Mouse (Mus musculus) ES-CJ7 (cell line): ENCODE measurements around the gene Rabep2.

Experiments used
- DNase-seq: peaks from one replicate; pipeline ENCODE4 v3.0.0; 2011; ENCODE audit warnings: low read depth, low spot score

The Rabep2 gene

GRCm38 (mm10) chr7:126434726-126435125, 6.2 kb downstream of the Rabep2 start:
- no peak for DNase-seq

GRCm38 (mm10) chr7:126435801-126436200, 7.2 kb downstream of the Rabep2 start:
- peak; percentile 51 for DNase-seq

DNA sequence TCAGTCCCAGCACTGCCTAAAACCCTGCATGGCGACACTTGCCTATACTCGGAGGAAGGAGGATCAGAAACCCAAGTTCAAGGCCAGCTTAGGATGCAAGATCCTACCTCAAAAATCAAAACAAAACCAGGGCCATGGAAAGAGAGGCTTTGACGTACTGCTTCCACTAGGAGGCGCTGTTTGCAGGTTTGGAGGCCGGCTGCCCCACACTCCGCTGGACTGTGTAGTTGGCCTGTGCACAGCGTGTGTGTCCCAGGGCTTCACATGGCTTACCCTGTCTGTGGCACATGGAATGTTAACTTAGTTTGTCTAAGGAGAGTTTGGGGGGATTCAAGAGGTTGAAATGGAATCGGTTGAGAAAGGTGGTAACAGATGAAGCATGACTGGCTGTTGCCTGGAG, 8.3 kb downstream of the Rabep2 start:
- DNase-seq = peak; percentile 62

- DNase-seq = no peak
Measured at GRCm38 (mm10) chr7:126440134-126440533, 11.6 kb downstream of the Rabep2 start.

DNA sequence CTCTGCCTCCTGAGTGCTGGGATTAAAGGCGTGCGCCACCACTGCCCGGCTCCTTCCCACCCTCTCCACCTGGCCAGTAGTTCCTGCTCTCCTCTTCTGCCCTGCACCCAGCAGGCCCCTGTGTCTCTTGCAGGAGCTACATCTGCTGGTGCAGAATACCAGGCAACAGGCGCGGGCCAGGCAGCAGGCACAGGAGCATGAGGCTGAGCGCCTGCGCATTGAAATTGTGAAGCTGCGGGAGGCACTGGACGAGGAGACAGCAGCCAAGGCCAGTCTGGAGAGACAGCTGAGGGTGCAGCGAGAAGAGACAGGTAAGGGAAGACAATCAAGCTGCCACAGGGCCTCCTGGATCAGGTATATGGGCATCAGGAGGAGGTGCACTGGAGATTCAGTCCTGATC, 15.4 kb downstream of the Rabep2 start:
- DNase-seq = no peak

DNA sequence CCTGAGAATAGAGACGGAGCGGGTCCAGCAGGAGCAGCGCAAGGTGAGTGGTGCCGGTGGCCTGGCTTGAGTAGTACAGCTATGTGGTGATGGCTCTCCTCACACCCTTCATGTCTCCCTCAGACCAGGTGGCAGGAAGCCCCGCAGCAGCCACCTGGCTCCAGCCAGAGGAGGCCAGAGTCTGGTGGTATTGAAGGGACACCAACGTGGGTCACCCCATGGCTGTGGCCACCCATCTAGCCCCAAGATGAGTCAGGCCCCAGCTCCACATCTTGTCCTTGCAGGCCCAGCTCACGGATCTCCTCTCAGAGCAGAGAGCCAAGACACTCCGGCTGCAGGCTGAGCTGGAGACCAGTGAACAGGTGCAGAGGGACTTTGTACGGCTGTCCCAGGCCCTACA, 16.0 kb downstream of the Rabep2 start:
- DNase-seq = no peak

- no peak for DNase-seq
Measured at GRCm38 (mm10) chr7:126445104-126445815, 16.7 kb downstream of the Rabep2 start.

GRCm38 (mm10) chr7:126446217-126446616, 17.7 kb downstream of the Rabep2 start:
- no peak for DNase-seq

DNA sequence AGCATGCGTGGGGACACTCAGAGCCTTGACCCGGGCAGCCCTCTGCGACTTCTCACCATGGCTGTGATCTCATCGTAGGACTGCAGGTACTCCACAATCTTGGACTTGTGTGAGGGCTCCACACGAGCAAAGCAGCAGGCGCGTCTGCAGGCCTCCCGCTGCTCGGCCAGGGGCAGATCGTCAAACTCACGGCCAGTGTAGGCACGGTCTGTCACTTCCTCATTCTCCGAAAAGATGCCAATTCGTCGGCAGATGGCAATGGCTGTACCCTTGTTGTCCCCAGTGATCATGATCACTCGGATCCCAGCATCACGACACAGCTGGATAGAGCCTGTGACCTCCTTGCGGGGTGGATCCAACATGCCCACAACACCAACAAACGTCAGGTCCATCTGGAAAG, 19.9 kb downstream of the Rabep2 start:
- DNase-seq = no peak

DNA sequence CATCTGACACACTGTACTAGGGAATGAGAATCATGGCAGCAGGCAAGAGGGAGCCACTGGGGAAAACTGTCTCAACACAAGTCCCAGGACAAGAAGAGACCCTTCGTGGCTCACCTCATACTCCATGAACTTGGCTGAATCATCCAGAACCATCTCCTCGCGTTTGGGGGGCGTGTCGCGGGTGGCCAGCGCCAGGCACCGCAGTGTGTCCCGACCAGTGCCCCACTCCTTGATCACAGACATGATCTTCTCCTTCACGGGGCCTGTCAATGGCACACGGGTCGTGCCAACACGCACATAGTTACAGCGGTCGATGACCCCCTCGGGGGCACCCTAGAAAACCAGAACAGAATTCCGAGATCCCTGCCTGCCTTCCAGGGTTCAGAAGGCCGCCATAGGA, 21.4 kb downstream of the Rabep2 start:
- DNase-seq = no peak

- DNase-seq = no peak
Measured at GRCm38 (mm10) chr7:126450641-126451040, 22.1 kb downstream of the Rabep2 start.

DNA sequence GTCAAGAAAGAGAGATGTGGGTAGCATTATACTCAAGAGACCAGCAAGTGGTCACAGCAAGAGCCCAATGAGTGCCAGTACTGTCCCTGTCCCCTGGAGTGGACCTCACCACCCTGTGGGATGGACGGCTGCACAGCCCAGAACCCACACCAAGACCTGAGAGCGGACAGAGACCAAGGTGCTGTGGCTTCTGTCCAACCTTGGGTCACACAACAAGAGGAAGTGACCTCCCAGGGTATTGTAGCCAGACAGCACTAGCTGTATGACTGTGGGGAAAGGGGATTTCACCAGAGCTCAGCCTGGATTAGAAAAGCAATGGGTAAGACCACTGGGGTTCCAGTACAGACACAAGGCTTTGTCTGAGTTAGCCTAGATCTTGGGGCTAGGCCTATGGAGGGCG, 23.7 kb downstream of the Rabep2 start:
- DNase-seq = no peak

DNA sequence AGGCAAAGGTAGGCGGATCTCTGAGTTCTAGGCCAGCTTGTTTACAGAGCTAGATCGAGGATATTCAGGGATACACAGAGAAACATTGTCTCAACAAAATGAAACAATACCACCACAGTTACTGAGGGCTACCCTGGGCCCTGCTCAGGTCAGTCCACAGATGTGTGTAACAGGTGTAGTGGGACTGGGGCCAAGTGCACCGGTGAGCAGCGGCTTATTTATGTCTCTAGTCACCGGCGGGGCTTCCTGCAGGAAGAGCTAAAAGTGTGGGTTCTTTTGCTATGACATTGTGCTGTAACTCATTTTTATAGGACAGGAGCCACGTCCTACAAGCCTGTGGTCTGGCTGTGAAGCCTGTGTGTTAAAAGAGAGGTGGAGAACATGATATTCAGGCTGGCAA, 25.3 kb downstream of the Rabep2 start:
- no peak for DNase-seq

DNA sequence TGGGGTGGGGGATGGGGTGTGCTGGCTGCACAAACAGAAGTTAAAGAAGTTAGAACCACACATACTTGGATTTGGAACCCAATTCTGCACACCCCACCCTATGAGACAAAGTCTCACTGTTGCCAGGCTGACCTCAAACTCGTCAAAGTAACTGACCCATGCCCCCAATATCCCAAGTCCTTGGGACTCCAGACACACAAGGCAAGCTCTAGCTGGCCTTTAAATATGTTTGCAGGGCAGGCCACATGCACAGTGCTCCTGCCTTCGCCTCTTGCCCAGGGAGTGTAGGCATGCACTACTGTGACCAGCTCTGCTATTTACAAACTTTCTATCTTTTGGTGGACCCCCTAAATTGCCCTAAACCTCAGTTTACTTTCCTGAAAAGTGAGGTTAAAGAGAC, 26.7 kb downstream of the Rabep2 start:
- DNase-seq = no peak

DNA sequence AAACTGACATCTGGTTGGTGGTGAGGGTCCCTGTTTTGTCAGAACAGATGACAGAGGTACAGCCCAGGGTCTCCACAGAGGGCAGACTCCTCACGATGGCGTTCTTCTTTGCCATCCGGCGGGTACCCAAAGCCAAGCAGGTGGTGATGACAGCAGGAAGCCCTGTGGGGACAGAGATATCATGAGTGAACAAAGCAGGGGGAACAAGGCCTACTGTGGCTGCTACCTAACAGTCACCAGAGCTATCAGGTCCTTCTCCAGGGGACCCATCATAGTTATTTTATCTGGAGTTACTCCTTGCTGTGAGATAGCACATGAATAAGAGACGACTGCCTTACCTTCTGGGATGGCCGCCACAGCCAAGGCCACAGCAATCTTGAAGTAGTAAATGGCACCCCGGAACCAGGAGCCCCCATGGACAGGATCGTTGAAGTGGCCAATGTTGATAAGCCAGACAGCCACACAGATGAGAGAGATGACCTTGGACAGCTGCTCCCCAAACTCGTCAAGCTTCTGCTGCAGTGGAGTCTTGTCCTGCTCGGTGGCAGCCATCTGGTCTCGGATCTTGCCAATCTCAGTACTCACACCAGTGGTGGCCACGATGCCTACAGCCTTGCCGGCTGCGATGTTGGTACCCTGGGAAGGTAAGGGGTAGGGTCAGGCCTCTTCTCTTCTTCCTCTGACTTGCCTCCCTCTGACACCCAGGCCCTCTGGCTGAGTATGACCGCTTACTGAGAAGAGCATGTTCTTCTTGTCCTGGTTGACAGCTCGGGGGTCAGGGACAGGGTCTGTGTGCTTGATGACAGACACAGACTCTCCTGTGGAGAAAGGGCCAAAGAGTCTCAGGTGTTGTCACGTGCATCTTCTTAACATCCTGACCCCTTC, 28.1 kb downstream of the Rabep2 start:
- no peak for DNase-seq

- DNase-seq = no peak
Measured at GRCm38 (mm10) chr7:126458225-126458624, 29.7 kb downstream of the Rabep2 start.

GRCm38 (mm10) chr7:126458844-126459618, 30.5 kb downstream of the Rabep2 start:
- DNase-seq = no peak

DNA sequence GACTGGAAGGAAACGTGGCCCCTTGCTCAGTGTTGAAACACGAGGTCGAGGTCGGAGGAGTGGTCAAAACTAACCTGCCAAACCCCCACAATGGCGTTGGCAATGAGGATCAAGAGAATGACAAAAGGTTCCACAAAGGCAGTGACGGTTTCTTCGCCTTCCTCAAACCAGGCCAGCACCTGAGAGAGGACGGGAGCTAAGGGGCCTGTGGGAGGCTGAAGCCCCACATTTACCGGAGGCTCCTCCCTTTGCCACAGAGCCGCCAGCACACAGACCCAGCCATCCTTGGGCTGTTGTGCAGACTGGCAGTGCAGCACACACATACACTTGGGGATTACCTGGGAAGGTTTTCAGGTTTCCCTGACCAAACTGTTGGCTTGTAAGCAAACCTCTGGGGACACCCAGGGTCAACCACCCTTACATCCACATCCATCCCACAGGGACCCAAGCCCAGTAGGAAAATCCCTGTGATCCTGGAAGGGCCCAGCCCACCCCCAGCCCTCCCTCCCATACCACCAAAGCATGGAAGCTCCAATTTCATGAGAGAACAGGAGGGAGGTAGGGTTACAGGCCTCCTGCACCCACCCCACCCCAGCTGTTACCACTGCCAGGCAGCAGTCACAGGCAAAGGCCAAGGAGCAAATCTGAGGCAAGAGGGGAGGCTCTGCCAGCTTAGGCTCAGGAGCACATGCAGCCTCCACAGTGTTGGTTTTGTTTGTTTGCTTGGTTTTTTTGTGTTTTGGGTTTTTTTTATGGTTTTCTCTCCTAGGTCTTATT, 32.3 kb downstream of the Rabep2 start:
- DNase-seq = no peak

DNA sequence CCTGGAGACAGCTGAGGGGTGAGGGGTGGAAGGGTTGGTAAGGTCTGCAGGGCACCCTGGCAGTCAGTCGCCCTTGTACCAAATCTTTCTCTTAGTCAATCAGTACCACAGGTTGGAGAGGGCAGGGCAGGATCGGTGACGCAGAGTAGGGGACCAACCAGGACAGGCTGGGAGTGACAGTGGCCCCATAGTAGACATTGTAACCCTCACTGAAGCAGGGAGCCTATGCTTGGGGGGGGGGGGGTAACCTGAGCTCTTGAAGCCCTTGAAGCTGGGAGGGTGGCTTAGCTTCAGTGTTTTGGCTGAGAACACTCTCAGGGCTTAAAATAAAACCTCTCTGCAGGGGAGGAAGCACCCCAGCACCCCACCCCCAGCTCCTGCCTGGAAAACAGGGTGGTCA, 33.1 kb downstream of the Rabep2 start:
- DNase-seq = no peak

DNA sequence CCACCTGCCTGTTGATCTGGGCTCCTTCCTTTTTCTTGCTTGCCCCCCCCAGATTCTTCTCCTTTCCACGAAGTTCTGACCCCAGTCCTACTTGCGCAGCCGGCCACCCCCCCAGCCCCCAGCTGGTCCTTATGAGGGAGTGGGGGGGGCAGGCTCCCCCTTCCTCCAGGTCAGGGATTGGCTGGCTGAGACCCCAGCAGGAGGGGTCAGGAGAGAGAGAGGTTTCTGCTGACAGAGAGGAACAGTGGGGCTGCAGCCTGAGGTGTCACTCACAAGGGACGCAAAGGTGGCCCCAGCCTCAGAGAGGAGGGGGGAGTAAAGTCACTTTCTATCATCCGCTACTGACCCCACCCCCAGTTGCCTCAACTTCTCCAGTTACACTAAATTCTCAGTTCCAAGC, 34.4 kb downstream of the Rabep2 start, which contains the start of gene Atp2a1:
Gene Atp2a1 (minus strand): TSS at position 105 of the 400 bp plus-strand sequence.
- no peak for DNase-seq

- no peak for DNase-seq
Measured at GRCm38 (mm10) chr7:126463547-126463946, 35.0 kb downstream of the Rabep2 start.
